Mouse (Mus musculus) ES-Bruce4 (cell line): ENCODE measurements around the gene Sult2b1.
A peak's percentile ranks its signal among the peaks of the same experiment; 100 is the strongest.

ENCODE experiments used
- CTCF ChIP-seq: IDR thresholded peaks from one replicate; pipeline ENCODE4 v1.8.1; 2011; ENCODE audit warnings: low read depth, low read length
- EP300 ChIP-seq: IDR thresholded peaks from 2 replicates; pipeline ENCODE4 v1.6.1; 2011; ENCODE audit warnings: low read depth, low read length; ENCODE audit not compliant: insufficient read depth
- POLR2A ChIP-seq: IDR thresholded peaks from one replicate; pipeline ENCODE4 v1.8.1; 2011; ENCODE audit warnings: low read length; ENCODE audit not compliant: insufficient read depth

DNA sequence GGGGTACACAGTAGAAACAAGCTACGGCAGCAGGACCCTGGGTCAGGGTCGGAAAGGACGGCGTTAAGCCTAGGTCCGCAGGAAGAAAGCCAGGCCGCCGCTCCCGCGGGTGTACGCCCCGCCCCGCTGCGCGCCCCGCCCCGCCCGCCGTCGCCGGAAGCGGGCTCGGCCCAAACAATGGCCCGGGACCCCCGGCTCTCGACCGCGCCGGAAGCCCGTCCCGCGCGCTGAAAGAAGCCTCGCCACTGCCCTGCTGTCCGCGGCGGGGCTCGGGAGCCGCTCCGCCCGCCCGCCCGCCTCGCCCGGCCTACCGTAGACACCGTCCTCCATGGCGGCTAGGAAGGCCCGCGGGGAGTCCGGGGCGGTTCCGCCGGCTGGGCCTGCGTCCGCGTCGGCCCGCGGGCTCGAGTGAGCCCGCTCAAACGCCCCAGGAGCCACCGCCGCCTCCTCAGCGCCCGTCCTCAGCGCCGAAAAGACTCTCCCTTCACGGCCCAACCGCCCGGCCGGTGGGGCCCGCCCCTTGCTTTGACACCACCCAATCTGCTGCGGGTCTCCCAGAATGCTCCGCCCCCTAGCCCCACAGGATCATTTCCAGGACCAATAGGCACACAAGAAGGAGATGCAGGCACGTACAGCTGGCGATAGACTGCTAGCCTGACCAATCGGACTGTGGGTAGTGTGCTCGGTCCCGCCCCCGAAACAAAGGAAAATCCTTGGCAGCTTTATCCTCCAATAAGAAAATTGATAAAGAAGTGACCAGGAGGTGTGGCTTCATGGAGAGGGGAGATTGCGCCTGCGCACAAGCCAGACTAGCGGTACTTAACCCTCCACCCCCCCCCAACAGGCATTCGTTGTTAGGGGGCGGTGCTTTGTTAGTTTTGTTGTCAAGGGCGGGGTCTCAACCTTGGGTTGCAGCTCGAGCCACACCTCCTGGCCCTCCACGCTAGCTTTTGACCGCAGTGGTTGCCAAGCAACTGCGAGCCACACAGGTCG lies 29.6 kb upstream of the Sult2b1 start, which contains the start of gene Cyth2:
- TF ChIP-seq POLR2A (peak; percentile 12), CTCF (no peak), EP300 (no peak)
